Mouse (Mus musculus) kidney, postnatal 10 days (tissue): ENCODE data around the gene Syngr4.
A peak's percentile ranks its signal among the peaks of the same experiment; 100 is the strongest.

Experiments used
- DNase-seq: peaks from one replicate; pipeline ENCODE4 v3.0.0; 2021; ENCODE audit warnings: mixed read lengths

Gene Syngr4

DNA sequence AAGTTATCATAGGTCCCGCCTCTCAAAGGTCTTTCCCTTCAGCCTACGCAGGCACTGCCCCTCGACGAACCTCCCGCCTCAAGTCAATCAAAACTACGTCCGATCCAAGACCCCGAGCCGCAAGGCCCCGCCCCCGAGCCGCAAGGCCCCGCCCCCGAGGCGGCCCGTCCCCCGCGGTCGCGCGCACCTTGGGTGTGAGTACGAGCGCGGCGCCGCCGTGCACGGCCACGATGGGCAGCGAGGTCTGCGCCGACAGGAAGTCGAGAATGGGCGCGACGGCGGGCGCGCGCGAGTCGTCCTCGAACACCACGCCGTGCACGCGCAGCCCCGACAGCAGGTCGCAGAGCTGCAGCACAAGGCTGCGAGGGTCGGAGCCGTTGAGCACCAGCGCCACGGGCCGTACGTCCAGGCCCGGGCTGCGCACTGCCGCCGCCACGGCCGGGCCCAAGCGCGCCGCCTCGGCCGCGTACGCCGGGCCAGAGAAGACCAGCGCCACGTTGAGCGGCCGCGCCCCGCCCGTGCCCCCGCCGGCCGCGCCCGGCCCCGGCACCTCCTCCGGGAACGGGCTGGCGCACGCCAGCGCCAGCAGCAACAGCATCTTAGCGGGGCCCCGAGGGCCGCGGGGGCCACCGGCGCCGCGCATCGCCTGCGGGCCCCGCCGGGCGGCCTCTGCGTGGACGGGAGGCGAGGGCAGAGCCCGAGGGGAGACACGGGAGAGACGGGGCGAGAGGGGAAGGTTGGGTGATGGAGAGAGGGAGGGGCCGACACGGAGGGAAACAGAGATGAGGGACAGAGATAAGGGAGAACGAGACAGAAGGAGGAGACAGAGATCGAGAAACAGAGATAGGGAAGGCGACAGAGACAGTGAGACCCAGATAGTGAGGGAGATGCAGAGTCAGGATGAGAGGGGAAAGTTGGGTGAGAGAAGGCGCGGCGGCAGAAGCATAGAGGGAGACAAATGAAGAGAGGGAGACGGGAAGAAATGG lies 30.3 kb downstream of the Syngr4 start:
- DNase-seq = peak; percentile 97

DNA sequence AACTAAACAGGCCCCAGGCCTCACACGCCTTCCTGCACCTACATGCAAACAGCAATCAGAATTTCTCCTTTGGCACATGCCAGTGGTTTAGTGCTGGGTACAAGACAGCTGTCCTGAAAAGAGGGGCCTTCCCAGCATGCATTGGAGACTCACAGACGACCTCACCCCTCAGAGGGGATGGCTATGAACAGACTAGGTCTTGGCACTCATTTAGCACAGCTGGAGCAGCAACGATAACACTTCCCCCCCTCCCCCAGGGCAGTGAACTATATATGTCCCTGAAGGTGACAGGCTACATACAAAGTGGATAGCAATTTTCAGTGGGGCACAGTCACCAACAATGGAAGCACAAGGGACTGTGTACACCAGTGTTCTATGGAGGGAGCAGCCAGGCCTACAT lies 32.1 kb downstream of the Syngr4 start:
- DNase-seq = no peak

DNA sequence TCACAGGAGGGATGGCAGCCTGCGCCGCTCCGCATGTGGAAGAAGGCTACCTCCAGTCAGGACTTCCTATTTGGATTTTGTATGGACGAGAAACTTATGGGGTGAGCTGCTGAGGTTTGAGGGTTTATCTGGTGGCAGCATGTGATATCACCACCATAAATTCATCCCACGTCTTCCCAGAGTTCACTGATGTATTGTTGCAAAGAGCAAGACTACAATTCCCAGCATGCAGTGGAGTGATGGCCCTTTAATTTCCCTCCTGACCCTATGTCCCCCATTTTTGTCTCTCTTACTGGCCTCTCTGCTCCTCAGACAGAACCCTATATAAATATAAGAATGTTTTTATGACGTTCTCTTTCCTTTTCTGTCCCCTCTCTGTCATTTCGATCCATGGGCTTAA lies 33.7 kb downstream of the Syngr4 start:
- no peak for DNase-seq

DNA sequence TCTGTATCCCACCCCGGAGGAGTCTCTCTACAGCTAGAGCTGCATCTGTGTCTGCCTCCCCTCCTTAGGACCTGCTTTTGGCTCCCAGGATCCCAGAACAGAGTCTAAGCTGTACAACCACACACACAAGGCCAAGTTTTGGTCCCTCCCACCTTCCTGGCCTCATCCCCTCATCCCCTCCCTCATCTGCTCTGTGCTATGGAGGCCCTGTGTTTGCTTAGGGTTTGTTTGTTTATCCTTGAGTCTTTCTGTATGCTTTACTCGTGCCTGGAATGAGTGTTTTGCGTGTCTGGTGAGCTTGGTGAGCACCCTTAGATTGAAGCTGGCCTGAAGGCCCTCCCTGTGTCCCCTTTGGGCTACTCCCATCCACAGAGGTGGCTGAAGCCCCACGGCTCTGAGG lies 37.5 kb downstream of the Syngr4 start:
- no peak for DNase-seq

DNA sequence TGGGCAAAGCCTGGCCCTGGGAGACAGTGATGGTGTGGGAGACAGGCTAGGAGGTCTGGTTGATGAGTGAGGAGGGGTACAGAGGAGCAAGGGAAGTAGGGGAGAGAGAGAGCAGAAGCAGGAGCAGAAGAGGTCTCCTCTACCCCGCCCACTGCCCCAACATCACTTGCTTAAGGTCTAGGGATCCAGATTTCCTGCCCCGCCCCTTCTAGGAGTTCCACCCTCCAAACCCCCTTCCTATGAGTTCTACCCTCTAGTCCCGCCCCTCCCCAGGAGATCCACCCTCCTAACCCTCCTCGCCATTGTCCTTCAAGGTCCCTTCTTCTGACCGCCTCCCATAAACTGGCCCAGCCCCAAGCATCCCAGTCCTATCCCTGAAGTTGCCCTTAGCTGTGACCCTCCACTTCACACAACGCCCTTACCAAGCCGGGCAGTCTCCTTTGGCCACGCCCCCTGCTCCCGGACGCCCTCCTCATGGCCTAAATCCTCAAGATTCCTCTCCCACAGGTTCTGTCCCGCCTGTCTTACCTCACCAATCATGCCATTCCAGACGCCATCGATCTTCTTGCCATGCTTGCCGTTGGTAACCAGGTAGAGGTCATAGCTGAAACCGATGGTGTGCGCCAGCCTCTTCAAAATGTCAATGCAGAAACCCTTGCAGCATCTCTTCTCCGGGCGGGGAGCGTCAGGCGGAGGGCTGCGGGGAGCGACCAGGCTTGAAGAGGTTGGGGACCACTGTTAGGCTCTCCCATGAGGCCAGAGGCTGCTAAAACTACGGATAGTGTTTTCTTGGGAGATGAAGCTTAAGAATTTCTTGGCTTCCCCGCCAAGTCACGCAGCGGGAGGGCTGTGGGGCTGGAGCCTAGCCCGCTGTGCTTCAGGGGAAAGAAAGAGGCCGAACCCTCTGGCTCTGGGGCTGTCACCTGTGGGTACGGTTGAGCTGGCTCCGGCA lies 39.3 kb downstream of the Syngr4 start:
- DNase-seq = peak; percentile 49

DNA sequence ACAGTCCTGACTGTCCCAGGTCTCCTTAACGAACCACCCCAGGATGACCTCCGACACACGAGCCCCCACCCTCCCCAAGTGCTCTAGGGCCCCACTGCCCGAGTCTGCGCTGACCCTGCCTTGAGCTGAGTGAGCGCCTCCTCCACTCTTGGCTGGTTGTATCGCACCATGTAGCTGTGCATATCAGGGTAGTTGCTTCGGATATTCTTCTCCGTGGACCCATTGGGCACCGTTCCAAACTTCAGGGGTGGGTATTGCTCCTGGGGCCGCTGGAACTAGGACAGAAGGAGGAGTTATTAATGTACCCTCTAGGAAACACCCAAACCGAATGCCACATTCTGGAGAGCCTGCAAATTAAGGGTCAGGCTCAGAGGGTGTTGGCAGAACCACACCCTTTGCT lies 43.4 kb downstream of the Syngr4 start:
- no peak for DNase-seq

DNA sequence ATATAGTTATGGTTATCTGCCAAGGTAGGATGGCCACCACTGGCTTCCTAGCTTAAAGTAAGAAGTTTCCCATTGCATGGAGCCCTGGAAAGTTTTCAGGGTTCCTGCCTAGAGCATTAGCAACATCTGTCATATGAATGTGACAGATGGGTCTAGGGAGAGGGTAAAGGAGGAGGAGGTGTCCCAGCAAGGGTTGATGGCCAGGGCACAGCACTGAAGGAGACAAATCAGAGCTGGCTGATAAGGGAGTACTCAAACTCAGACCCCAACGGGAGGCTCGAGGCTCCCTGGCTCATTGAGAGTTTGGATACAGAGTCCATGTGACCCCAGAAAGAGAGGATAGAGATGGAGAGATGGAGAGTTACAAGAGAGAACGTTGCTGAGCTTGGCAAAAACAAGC lies 45.9 kb downstream of the Syngr4 start:
- no peak for DNase-seq

DNA sequence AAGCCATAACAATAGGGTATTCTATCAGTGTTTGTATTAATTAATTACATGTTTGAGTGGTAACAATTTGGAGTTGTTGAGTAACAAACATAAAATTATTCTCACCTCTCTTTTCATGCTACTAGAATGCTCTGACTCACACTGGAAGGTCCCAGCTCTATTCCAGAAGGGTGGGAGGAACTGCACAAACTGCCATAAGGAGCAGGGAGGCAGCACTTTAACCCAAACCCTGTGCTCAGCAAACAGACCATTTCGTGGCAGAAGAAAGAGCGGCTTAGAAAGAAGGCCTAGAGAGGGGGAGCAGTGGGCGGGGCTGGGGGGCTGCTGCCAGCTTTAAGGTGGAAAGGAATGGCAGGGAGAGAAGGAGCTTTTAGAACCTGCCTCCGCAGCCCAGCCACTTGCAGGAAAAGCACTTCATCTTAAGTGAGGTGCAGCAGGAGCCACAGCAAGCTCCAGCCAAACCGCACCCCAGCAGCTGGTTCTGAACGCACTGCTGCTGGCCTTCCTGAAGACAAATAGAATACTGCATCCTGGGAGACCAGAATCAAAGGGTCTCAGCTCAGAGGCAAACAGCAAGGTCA lies 48.0 kb downstream of the Syngr4 start:
- no peak for DNase-seq

DNA sequence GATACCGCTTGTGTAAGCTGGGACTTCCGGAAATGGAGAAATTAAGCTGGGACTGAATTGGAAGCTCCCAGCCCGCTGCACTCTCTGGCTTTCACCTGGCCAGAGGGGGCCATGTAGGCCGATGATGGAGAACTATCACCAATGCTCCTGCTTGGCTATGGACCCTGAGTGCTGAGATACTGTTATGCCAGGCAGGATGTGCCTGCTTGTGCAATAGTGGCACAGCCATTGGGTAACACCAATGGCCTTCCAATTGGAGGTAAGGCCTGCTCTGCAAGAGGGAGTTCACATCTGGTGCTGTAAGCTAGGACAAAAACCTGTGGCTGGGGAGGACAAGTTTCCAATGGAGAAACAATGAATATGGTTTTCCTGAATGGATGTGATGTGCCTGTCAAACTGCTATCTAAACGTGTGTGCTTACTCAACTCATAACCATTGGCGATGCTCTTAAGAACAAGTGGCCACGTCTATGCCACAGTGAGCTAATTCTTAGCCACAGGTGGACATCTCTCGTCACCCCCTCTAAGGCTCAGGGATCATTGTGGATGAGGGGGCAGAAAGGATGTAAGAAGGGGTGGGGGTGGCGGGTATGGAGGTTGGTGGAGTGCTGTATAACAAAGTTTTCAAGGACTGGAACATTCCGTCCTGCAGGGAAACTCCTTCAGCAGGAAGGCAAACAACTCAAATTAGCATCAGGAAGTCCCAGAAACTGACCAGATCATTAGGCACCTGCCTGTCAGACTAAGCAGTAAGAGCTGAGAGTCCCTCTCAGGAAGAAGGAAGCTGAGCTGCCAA lies 53.4 kb downstream of the Syngr4 start:
- DNase-seq = no peak
